8 mouse cellular contexts compared by ENCODE assay signal in the genomic region with DNA sequence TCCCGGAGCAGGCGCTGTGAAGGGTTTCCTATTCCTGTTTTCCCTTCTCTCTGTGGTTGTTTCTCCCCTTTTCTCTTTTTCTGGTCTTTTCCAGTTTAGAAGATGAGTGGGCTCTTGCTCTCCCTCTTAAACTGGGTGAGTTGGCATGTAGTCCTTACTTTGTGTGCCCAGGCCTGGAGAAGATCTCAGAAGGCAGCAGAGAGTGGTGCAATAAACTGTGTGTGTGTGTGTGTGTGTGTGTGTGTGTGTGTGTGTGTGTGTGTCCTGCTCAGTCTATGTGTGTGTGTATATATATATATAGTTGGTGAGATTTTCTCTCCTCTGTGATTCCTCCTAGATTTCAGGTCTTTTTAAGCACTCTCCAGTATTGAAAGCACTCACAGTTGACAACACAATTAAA. TPM values are rescaled to one million over a fixed set of nuclear protein-coding genes. Genes with fewer than 3 reads are reported as not detected.
DNase-seq lines count a peak whose midpoint lies in the region; ATAC-seq and TF ChIP-seq lines count a peak whose summit lies in the region.

No protein-coding gene starts in this region.

- H3K36me3 ChIP-seq in kidney, adult 2 months (ENCODE audit: control insufficient read depth, insufficient read depth, low read length): no peaks in the 10 kb centered on the region
- H3K36me3 ChIP-seq in embryonic facial prominence, embryonic 13.5 days: no peaks in the 10 kb centered on the region
- no peaks in the 10 kb centered on the region for H3K36me3 ChIP-seq in hindbrain, embryonic 16.5 days (ENCODE audit: control insufficient read depth, insufficient read depth, low read length)
- no peaks in the 10 kb centered on the region for H3K36me3 ChIP-seq in midbrain, embryonic 15.5 days (replicated peaks)

- no peaks in the 10 kb centered on the region for H3K9me3 ChIP-seq in embryonic facial prominence, embryonic 13.5 days
- H3K9me3 ChIP-seq in hindbrain, embryonic 16.5 days (ENCODE audit: control insufficient read depth, low read length): no peaks in the 10 kb centered on the region
- H3K9me3 ChIP-seq in midbrain, embryonic 15.5 days: no peaks in the 10 kb centered on the region

- H3K4me2 ChIP-seq in embryonic facial prominence, embryonic 13.5 days: peak overlapping the region; percentile 98
- H3K4me2 ChIP-seq in hindbrain, embryonic 16.5 days (ENCODE audit: low read length): peak overlapping the region; percentile 98
- H3K4me2 ChIP-seq in midbrain, embryonic 15.5 days: peak overlapping the region; percentile 99

- peak overlapping the region; percentile 67 for H3K9ac ChIP-seq in embryonic facial prominence, embryonic 13.5 days
- H3K9ac ChIP-seq in hindbrain, embryonic 16.5 days (ENCODE audit: low read depth, low read length): peak overlapping the region; percentile 79
- H3K9ac ChIP-seq in midbrain, embryonic 15.5 days: peak overlapping the region; percentile 68

- H3K27ac ChIP-seq in kidney, adult 2 months (ENCODE audit: insufficient read depth, low read depth, low read length): no peak overlapping the region
- no peak overlapping the region for H3K27ac ChIP-seq in embryonic facial prominence, embryonic 13.5 days
- peak overlapping the region; percentile 82 for H3K27ac ChIP-seq in hindbrain, embryonic 16.5 days (ENCODE audit: low read depth, low read length)
- peak overlapping the region; percentile 82 for H3K27ac ChIP-seq in midbrain, embryonic 15.5 days

- no peak for DNase-seq in kidney, adult 2 months
- DNase-seq in kidney, adult 18-20 months: no peak
- no peak for DNase-seq in left cerebral cortex, adult 18-20 months (ENCODE audit: low spot score in 2 of 2)
- DNase-seq in cerebellum, adult 18-20 months: no peak
- DNase-seq in layer of hippocampus, postnatal 36 days: no peak

- peak; percentile 50; the same call in 1 of the 2 replicates for ATAC-seq in embryonic facial prominence, embryonic 13.5 days (ENCODE audit: insufficient number of reproducible peaks, insufficient read depth, low FRiP score, low TSS enrichment, low read depth)
- ATAC-seq in hindbrain, embryonic 16.5 days: peak; percentile 34; the same call in 1 of the 2 replicates
- peak; percentile 58 for ATAC-seq in midbrain, embryonic 15.5 days (replicated peaks)

- TF ChIP-seq POLR2A in kidney, adult 2 months (IDR thresholded peaks at IDR 0.05; ENCODE audit: low read depth, low read length): no peak

- no peaks in the 10 kb centered on the region; the same call in 1 of the 2 replicates for H3K4me1 ChIP-seq in kidney, adult 2 months (ENCODE audit: control insufficient read depth, insufficient read depth, low read length)
- H3K4me1 ChIP-seq in embryonic facial prominence, embryonic 13.5 days: peaks cover 12% of the 10 kb centered on the region
- no peaks in the 10 kb centered on the region for H3K4me1 ChIP-seq in hindbrain, embryonic 16.5 days (ENCODE audit: control insufficient read depth, insufficient read depth, low read depth, low read length)
- H3K4me1 ChIP-seq in midbrain, embryonic 15.5 days: peaks cover 14% of the 10 kb centered on the region

- peak overlapping the region; percentile 44 for H3K4me3 ChIP-seq in kidney, adult 2 months (ENCODE audit: insufficient read depth, low read depth, low read length)
- H3K4me3 ChIP-seq in embryonic facial prominence, embryonic 13.5 days: peak overlapping the region; percentile 58
- peak overlapping the region; percentile 92 for H3K4me3 ChIP-seq in hindbrain, embryonic 16.5 days (ENCODE audit: low read length)
- H3K4me3 ChIP-seq in midbrain, embryonic 15.5 days: peak overlapping the region; percentile 90

- peaks cover 3% of the 10 kb centered on the region; the same call in 1 of the 2 replicates for H3K27me3 ChIP-seq in kidney, adult 2 months (replicated peaks; ENCODE audit: control insufficient read depth, insufficient read depth, low read length)
- H3K27me3 ChIP-seq in embryonic facial prominence, embryonic 13.5 days: peaks cover 58% of the 10 kb centered on the region
- H3K27me3 ChIP-seq in hindbrain, embryonic 16.5 days (replicated peaks; ENCODE audit: control insufficient read depth, insufficient read depth, low read length): no peaks in the 10 kb centered on the region
- H3K27me3 ChIP-seq in midbrain, embryonic 15.5 days (replicated peaks): no peaks in the 10 kb centered on the region; the same call in 1 of the 2 replicates

- WGBS in kidney, adult 2 months: 3% methylated on average over 2 of the region's 2 CpGs
- 0% methylated on average over 2 of the region's 2 CpGs for WGBS in embryonic facial prominence, embryonic 13.5 days
- WGBS in hindbrain, embryonic 16.5 days: 0% methylated on average over 2 of the region's 2 CpGs
- WGBS in midbrain, embryonic 15.5 days: 0% methylated on average over 2 of the region's 2 CpGs

- TF ChIP-seq CTCF in kidney, adult 2 months (conservative IDR thresholded peaks at IDR 0.05; ENCODE audit: insufficient read depth, insufficient read length, low read depth, low read length): no peak

RNA-seq across cellular contexts. Expression of a gene that starts 0.5 kb away (rescaled TPM):
- 0.16 and 0.30 TPM in 2 replicates for polyA plus RNA-seq in kidney, adult 2 months (2012; rRNA removed)
- polyA plus RNA-seq in embryonic facial prominence, embryonic 13.5 days (2015; fragmentation: Nextera tagmentation; extraction: Ambion mirVana): 2.2 and 2.7 TPM in 2 replicates
- 17.6 and 19.0 TPM in 2 replicates for polyA plus RNA-seq in hindbrain, embryonic 16.5 days (2015; fragmentation: Nextera tagmentation; extraction: Ambion mirVana)
- polyA plus RNA-seq in midbrain, embryonic 15.5 days (2015; fragmentation: Nextera tagmentation; extraction: Ambion mirVana): 16.6 and 18.4 TPM in 2 replicates
- total RNA-seq in left cerebral cortex, adult 18-20 months (2021): 10 to 100 TPM; 36.9 to 38.9 TPM
- 1 to 10 TPM; 8.0 to 9.8 TPM for total RNA-seq in layer of hippocampus, postnatal 36 days (2021)

Comparison
In these comparisons a context has a peak if more than half of its experiments do, and no peak if none do; other contexts are left out.
1. H3K27ac ChIP-seq: peak in hindbrain, embryonic 16.5 days (single experiment) and midbrain, embryonic 15.5 days (single experiment); none in kidney, adult 2 months (single experiment) and embryonic facial prominence, embryonic 13.5 days (single experiment).
2. Peak in every context shown above with its lines, with median percentiles within 50 percentile points of each other: H3K4me3 ChIP-seq, ATAC-seq, H3K4me2 ChIP-seq and H3K9ac ChIP-seq.